Mouse (Mus musculus) limb, embryonic 13.5 days (tissue): Measurements from ENCODE around the gene Olfr707. TPM values are rescaled to one million over a fixed set of nuclear protein-coding genes. Genes with fewer than 3 reads are reported as not detected.
"Not testable (repeated sequence)": the region's sequence is repeated elsewhere in the genome, so short reads cannot be mapped to it uniquely, and the experiment has no call there.

Source experiments
- ATAC-seq: fragments of 200-750 bp; cut with Nextera tagmentation; 2 replicates; pipeline ENCODE4 v1.8.0; 2017; ENCODE audit warnings: low read depth, moderate number of reproducible peaks, moderate TSS enrichment; ENCODE audit not compliant: low FRiP score
- H3K27ac ChIP-seq: fragments of 300-500 bp; sonication (generic); 2 replicates; pipeline ENCODE4 v1.5.1; 2015; ENCODE audit warnings: inconsistent platforms, mild to moderate bottlenecking, moderate library complexity
- H3K27me3 ChIP-seq: fragments of 300-500 bp; sonication (generic); 2 replicates; pipeline ENCODE4 v1.6.1; 2015; ENCODE audit warnings: mild to moderate bottlenecking, inconsistent platforms
- H3K36me3 ChIP-seq: fragments of 300-500 bp; sonication (generic); 2 replicates; pipeline ENCODE4 v1.6.1; 2015; ENCODE audit warnings: inconsistent platforms, mild to moderate bottlenecking, moderate library complexity
- H3K4me1 ChIP-seq: fragments of 300-500 bp; sonication (generic); 2 replicates; pipeline ENCODE4 v1.6.1; 2015; ENCODE audit warnings: inconsistent platforms
- H3K4me2 ChIP-seq: fragments of 300-500 bp; sonication (generic); replicated peaks from 2 replicates; pipeline ENCODE4 v1.6.1; 2015; ENCODE audit warnings: inconsistent platforms, mild to moderate bottlenecking, moderate library complexity
- H3K4me3 ChIP-seq: fragments of 300-500 bp; sonication (generic); 2 replicates; pipeline ENCODE4 v1.5.1; 2015; ENCODE audit warnings: moderate library complexity, mild to moderate bottlenecking, inconsistent platforms
- H3K9ac ChIP-seq: fragments of 300-500 bp; sonication (generic); 2 replicates; pipeline ENCODE4 v1.6.1; 2015; ENCODE audit warnings: mild to moderate bottlenecking, inconsistent platforms
- H3K9me3 ChIP-seq: fragments of 300-500 bp; sonication (generic); 2 replicates; pipeline ENCODE4 v1.6.1; 2016; ENCODE audit warnings: inconsistent platforms
- WGBS: fragments of 180-500 bp; shearing (Covaris S2); methylation state at CpG from one replicate; pipeline ENCODE4 v1.1.7; 2015; 5-methylcytosine and 5-hydroxymethylcytosine counted together
- polyA plus RNA-seq: library from polyadenylated mRNA; unstranded; fragments of >200 nt; fragmentation: Nextera tagmentation; extraction: Ambion mirVana; gene quantifications from 2 replicates; pipeline ENCODE4 v1.2.1, GENCODE M21; 2015

Olfr707 gene
- not detected in 2 replicates for polyA plus RNA-seq

DNA sequence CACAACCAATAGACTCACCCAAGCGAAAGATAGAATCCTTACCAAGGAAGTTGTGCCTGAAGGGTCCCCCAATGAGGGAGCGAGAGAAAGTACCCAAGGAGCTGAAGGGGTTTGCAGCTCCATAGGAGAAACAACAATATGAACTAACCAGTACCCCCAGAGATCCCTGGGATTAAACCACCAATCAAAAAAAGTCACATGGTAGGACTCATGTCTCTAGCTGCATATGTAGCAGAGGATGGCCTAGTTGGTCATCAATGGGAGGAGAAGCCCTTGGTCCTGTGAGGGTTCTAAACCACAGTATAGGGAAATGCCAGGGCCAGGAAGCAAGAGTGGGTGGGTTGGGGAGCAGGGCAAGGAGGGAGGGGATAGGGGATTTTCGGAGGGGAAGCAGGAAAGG lies at the start of gene Olfr707:
Gene Olfr707 (minus strand): TSS at position 101 of the 400 bp plus-strand sequence.
- not testable (repeated sequence) for H3K36me3 ChIP-seq, H3K9ac ChIP-seq, H3K27ac ChIP-seq, H3K4me1 ChIP-seq, H3K9me3 ChIP-seq, H3K27me3 ChIP-seq, H3K4me2 ChIP-seq, H3K4me3 ChIP-seq, ATAC-seq
- WGBS: 84% methylated on average over 3 of the region's 3 CpGs

DNA sequence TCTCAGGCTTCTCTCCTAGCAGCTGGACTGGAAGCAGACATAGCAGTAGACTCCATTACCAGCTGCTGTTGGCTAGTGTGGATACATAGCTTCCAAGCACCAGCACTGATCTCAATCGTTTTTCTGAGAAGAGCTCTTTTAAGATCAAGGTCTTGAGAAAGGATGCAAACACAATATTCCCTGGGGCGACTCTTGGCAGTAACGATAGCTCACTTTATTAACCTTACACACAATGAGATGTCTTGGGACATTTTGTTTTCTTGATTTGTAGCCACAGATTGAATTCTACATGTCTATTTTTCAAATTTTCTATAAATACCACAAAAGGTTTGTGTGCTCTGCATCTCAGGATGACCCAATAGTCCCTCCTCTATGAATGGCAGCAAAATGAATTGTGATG lies 47.2 kb upstream of the Olfr707 start, which contains the start of gene Olfr710:
Gene Olfr710 (minus strand): TSS at position 101 of the 400 bp plus-strand sequence.
- Histone ChIP-seq H3K4me2 (no peak within 1 kb of the TSS), H3K4me1 (no peaks in the 10 kb centered on the region), H3K4me3 (no peak within 1 kb of the TSS), H3K9ac (no peak within 1 kb of the TSS), H3K9me3 (no peaks in the 10 kb centered on the region), H3K27ac (no peak within 1 kb of the TSS), H3K27me3 (no peaks in the 10 kb centered on the region), H3K36me3 (no peaks in the 10 kb centered on the region)
- 71% methylated on average over 3 of the region's 3 CpGs for WGBS
- no peak for ATAC-seq

DNA sequence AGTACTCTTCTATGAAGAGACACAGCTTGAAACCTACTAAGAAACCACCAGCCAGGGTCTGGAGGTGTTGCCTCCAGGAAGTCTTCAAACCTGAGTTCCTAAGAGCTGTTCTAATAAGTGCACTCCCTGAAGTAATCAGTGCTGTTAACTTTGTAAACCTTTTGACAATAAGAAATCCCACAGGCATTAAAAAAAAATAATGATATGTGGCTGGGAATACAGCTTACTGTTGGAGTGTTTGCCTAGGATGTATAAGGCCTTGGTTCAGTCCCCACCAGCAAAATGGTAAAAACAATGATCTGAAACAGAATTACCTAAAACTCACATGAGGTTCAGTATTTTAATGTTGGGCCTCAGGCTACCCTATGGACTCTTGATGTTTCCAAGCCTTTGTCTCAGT lies 31.1 kb upstream of the Olfr707 start, which contains the start of gene Olfr709-ps1:
Gene Olfr709-ps1 (minus strand): TSS at position 101 of the 400 bp plus-strand sequence.
- Histone ChIP-seq H3K9me3 (no peaks in the 10 kb centered on the region), H3K4me1 (no peaks in the 10 kb centered on the region), H3K9ac (no peak within 1 kb of the TSS), H3K27ac (no peak within 1 kb of the TSS), H3K4me2 (no peak within 1 kb of the TSS), H3K4me3 (no peak within 1 kb of the TSS), H3K36me3 (no peaks in the 10 kb centered on the region), H3K27me3 (no peaks in the 10 kb centered on the region)
- no peak for ATAC-seq

DNA sequence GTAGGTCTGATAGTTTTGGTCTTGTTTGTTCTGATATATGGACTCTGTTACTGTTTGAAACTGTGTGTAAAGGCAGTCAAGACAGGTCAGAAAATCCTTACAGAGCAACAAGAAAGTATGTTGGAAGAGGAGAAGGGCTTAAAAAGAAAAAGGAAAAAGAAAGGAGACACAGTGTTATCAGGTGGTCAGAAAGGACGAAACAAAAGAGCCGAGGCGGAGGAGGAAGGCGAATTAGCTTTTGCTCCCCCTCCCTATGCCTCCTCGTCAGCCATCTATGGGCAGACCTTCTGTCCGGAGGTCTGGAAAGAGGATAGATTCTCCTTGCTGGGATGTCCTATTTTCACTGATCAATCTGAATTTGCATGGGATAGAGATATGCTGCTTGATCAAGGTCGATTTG lies 19.9 kb upstream of the Olfr707 start:
- H3K9me3 ChIP-seq, H3K36me3 ChIP-seq, H3K4me2 ChIP-seq, H3K4me1 ChIP-seq, H3K27ac ChIP-seq, H3K4me3 ChIP-seq, ATAC-seq, H3K9ac ChIP-seq, H3K27me3 ChIP-seq: not testable (repeated sequence)
- WGBS: 87% methylated on average over 7 of the region's 7 CpGs

DNA sequence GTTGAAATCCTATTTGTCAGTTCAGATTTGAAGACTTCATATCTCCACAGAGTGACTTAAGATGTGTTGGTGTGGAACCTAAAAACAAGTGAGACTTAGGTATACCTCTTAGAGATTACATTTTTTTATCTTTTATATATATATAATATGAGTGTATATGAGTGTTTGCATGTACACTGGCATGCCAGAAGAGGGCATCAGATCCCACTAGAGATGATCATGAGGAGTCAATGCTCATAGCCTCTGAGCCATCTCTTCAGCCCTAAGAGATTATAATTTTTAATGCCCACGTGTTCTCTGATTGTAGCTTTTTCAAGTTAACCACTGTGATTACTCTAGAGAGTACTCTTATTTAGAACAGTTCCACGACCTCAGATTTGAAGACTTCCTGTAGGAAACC lies 6.6 kb upstream of the Olfr707 start, which contains the start of gene Olfr1532-ps1:
Gene Olfr1532-ps1 (plus strand): TSS at position 326 of the 400 bp plus-strand sequence.
- no peaks in the 10 kb centered on the region for H3K27me3 ChIP-seq
- no peak within 1 kb of the TSS for H3K4me2 ChIP-seq
- no peaks in the 10 kb centered on the region for H3K36me3 ChIP-seq
- no peak within 1 kb of the TSS for H3K4me3 ChIP-seq
- WGBS: 71% methylated on average over 2 of the region's 2 CpGs
- ATAC-seq: no peak
- no peaks in the 10 kb centered on the region for H3K9me3 ChIP-seq
- H3K27ac ChIP-seq: no peak within 1 kb of the TSS
- H3K9ac ChIP-seq: no peak within 1 kb of the TSS
- H3K4me1 ChIP-seq: no peaks in the 10 kb centered on the region

DNA sequence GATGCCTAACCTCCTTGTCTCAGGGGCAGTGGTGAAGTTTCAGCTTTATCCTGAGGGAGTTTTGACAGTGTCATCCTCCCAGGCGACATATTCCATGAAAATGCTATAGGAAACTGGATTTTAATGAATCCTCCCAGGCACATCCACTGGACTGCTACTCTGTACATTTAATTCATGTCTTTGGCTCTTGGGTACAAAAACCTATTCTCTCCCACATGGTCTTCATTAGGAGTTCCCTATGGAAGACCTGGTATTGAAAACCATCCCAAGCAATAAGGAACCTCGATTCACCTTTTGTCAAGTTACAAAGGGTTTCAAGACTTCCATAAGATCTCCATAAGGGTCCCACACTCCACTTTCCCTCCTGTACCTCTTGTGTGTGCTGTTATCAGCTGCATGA lies 13.0 kb downstream of the Olfr707 start, which contains the start of gene Olfr706:
Gene Olfr706 (minus strand): TSS at position 101 of the 400 bp plus-strand sequence.
- no peak within 1 kb of the TSS for H3K9ac ChIP-seq
- no peak within 1 kb of the TSS for H3K27ac ChIP-seq
- no peak within 1 kb of the TSS for H3K4me3 ChIP-seq
- H3K36me3 ChIP-seq: no peaks in the 10 kb centered on the region
- H3K4me2 ChIP-seq: no peak within 1 kb of the TSS
- H3K27me3 ChIP-seq: no peaks in the 10 kb centered on the region
- no peaks in the 10 kb centered on the region for H3K4me1 ChIP-seq
- 83% methylated on average over 2 of the region's 2 CpGs for WGBS
- no peak for ATAC-seq
- H3K9me3 ChIP-seq: no peaks in the 10 kb centered on the region

DNA sequence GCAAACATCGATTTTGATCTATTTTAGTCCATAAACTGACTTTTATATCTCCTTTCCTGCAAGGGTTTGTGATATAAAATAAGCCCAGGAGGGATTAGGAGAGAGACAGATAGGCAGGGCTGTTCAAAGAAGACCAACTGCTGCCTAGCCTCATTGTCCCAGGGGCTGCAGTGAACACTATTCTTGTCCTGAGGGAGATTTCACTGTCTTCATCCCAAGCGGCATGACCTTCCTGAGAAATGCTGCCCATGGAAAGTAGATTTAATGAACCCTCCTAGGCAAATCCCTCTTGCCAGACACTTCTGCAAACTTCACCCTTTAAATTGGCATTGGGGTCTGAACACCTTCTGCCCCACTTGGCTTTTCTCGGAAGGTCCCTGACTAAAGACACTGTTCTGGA lies 24.2 kb downstream of the Olfr707 start, which contains the start of gene Olfr705:
Gene Olfr705 (minus strand): TSS at position 101 of the 400 bp plus-strand sequence.
- no peak within 1 kb of the TSS for H3K4me3 ChIP-seq
- H3K4me2 ChIP-seq: no peak within 1 kb of the TSS
- H3K9ac ChIP-seq: no peak within 1 kb of the TSS
- H3K27me3 ChIP-seq: no peaks in the 10 kb centered on the region
- no peaks in the 10 kb centered on the region for H3K9me3 ChIP-seq
- no peaks in the 10 kb centered on the region for H3K4me1 ChIP-seq
- ATAC-seq: no peak
- WGBS: 77% methylated on average over 3 of the region's 3 CpGs
- H3K36me3 ChIP-seq: no peaks in the 10 kb centered on the region
- H3K27ac ChIP-seq: no peak within 1 kb of the TSS

DNA sequence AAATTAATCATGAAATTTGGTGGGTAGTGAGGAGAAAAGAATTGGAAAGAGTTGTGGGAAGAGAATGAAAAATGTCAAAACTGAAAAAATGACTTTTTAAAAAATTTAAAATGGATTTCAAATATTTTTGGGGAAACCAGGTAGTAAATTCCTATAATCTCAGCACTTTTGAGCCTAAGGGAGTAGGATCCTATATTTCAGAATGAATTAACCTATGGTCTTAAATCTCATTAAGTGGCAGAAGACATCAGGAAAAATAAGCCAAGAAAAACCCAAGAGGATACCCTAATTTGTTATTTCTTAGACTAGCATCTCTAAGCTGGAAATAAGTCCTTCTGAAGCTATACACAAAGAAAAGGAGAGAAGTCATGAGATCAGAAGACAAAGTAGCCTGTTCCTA lies 38.2 kb downstream of the Olfr707 start, which contains the start of gene Olfr704:
Gene Olfr704 (plus strand): TSS at position 301 of the 400 bp plus-strand sequence.
- no peak within 1 kb of the TSS for H3K9ac ChIP-seq
- H3K27me3 ChIP-seq: no peaks in the 10 kb centered on the region
- H3K4me2 ChIP-seq: no peak within 1 kb of the TSS
- no peak for ATAC-seq
- H3K4me1 ChIP-seq: no peaks in the 10 kb centered on the region
- no peak within 1 kb of the TSS for H3K27ac ChIP-seq
- H3K9me3 ChIP-seq: peaks cover 5% of the 10 kb centered on the region; the same call in 1 of the 2 replicates
- no peaks in the 10 kb centered on the region for H3K36me3 ChIP-seq
- H3K4me3 ChIP-seq: no peak within 1 kb of the TSS

DNA sequence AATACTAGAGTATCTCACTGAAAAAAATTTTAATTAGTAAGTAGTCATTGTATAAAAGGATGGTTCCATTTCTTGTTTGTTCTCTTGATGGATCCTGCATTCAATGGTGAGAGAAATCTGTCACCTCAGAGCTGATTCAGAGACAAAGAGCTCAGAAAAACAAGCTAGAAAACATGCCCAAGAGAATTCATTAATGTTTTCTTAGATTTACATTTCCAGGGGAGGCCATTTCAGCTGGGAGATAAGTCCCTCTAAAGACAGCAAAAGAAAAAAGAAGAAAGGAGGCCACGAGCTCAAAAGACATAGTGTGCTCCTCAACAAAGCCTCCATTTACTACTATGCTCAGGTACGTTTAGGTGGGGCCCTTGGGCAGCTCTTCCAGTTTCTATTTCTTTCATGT lies 58.0 kb downstream of the Olfr707 start, which contains the start of gene Olfr703:
Gene Olfr703 (plus strand): TSS at position 301 of the 400 bp plus-strand sequence.
- no peak for ATAC-seq
- 62% methylated on average over 2 of the region's 2 CpGs for WGBS
- H3K4me1 ChIP-seq: no peaks in the 10 kb centered on the region

More for the DNA sequence above, 58.0 kb downstream of the Olfr707 start, which contains the start of gene Olfr703:
- Histone ChIP-seq H3K9me3 (no peaks in the 10 kb centered on the region), H3K36me3 (no peaks in the 10 kb centered on the region), H3K4me2 (no peak within 1 kb of the TSS), H3K9ac (no peak within 1 kb of the TSS), H3K27me3 (no peaks in the 10 kb centered on the region), H3K27ac (no peak within 1 kb of the TSS), H3K4me3 (no peak within 1 kb of the TSS)

Other genes starting within 250 kb of the Olfr707 start
- not detected in 2 replicates for gene Olfr693, start 220.7 kb downstream of the Olfr707 start, polyA plus RNA-seq
- gene Olfr694, start 209.4 kb downstream of the Olfr707 start, polyA plus RNA-seq: not detected in 2 replicates
- not detected in 2 replicates for gene Olfr695, start 184.8 kb downstream of the Olfr707 start, polyA plus RNA-seq
- not detected in 2 replicates for gene Olfr697, start 158.8 kb downstream of the Olfr707 start, polyA plus RNA-seq
- gene Olfr698, start 145.8 kb downstream of the Olfr707 start, polyA plus RNA-seq: not detected in 2 replicates
- not detected in 2 replicates for gene Olfr699, start 108.0 kb downstream of the Olfr707 start, polyA plus RNA-seq
- gene Olfr700, start 92.4 kb downstream of the Olfr707 start, polyA plus RNA-seq: not detected in 2 replicates
- not detected in 2 replicates for gene Olfr701, start 87.1 kb downstream of the Olfr707 start, polyA plus RNA-seq
- gene Olfr702, start 67.3 kb downstream of the Olfr707 start, polyA plus RNA-seq: not detected in 2 replicates
- not detected in 2 replicates for gene Olfr703, start 57.9 kb downstream of the Olfr707 start, polyA plus RNA-seq
- not detected in 2 replicates for gene Olfr704, start 38.1 kb downstream of the Olfr707 start, polyA plus RNA-seq
- gene Olfr705, start 24.4 kb downstream of the Olfr707 start, polyA plus RNA-seq: not detected in 2 replicates
- gene Olfr706, start 13.1 kb downstream of the Olfr707 start, polyA plus RNA-seq: not detected in 2 replicates
- gene Olfr1532-ps1, start 6.8 kb upstream of the Olfr707 start, polyA plus RNA-seq: not detected in 2 replicates
- not detected in 2 replicates for gene Olfr709-ps1, start 31.0 kb upstream of the Olfr707 start, polyA plus RNA-seq
- gene Olfr710, start 47.1 kb upstream of the Olfr707 start, polyA plus RNA-seq: not detected in 2 replicates
- not detected in 2 replicates for gene Olfr6, start 62.7 kb upstream of the Olfr707 start, polyA plus RNA-seq
- not detected in 2 replicates for gene Olfr711, start 74.2 kb upstream of the Olfr707 start, polyA plus RNA-seq
- not detected in 2 replicates for gene Olfr2, start 104.8 kb upstream of the Olfr707 start, polyA plus RNA-seq
- gene Olfr713, start 129.9 kb upstream of the Olfr707 start, polyA plus RNA-seq: not detected in 2 replicates
- gene Olfr714, start 169.7 kb upstream of the Olfr707 start, polyA plus RNA-seq: not detected in 2 replicates
- not detected in 2 replicates for gene Olfr17, start 192.0 kb upstream of the Olfr707 start, polyA plus RNA-seq
- gene Olfr715b, start 209.1 kb upstream of the Olfr707 start, polyA plus RNA-seq: not detected in 2 replicates
- not detected in 2 replicates for gene Olfr715, start 229.8 kb upstream of the Olfr707 start, polyA plus RNA-seq
- not detected in 2 replicates for gene Olfr716, start 237.1 kb upstream of the Olfr707 start, polyA plus RNA-seq